Mouse (Mus musculus) cerebellum, postnatal 4 days (tissue): ENCODE results near the gene Pik3r5.

Experiments used
- DNase-seq, 2 experiments: peaks; one replicate each; pipeline ENCODE4 v3.0.0; 2022; ENCODE audit warnings: low spot score in 2 of 2, mixed read lengths in 1 of 2

The Pik3r5 gene

DNA sequence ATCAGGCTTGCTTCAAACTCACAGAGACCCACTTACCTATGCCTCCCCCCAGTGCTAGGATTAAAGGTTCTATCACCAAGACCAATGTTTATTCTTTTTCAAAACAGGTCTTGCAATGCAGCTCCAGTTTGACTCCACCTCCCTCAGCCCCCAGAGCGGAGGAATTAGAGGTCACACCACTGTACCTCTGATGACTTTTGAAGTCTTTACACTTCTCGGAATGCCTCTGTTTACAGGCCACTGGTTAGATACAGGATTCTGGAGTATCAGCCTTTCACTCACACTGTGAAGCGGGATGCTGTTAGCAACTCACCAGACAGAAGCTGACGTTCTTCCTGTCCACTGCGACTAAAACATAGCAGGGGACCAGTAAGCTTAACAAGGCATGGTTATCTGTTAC is 30.5 kb upstream of the Pik3r5 start:
- DNase-seq = no peak

DNA sequence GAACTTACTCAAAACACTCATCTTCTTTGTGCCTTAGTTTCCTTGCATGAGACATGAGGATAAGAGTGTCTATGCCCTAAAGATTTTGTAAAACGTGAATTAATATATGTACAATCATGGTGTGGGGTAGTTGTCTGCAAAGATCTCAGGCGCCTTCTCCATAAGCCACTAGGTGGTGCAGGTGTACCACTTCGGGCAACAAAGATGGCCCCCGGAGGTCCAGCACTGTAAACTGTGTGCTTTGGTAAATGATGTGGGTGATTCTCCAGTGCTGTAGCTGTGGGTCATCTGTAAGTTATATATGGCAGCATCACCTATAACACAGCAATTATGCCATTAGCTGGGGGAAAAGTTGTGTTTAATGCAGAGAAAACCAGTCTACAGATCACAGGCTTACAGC is 27.7 kb upstream of the Pik3r5 start:
- DNase-seq = no peak

DNA sequence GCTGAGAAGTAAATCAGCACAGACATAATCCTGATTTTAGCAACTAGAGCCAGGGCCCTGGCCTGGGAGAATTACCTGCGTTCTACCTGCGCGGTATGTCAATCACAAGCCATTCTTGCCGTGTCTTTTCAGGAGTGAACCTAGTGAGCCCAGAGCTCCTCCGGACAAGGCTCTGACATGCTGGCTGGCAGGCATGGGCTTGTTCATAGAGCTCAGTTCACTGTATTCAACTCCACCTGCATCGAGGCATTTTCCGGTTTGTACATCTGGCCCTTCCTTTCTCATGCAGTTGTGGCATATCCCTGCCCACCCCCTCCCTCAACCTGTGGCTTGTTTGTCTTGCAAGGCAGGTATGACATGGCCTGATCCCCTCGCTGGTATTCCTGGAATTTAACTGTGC is 26.3 kb upstream of the Pik3r5 start:
- no peak for DNase-seq

- no peak for DNase-seq
Measured at GRCm38 (mm10) chr11:68407266-68407926, 24.5 kb upstream of the Pik3r5 start.

DNA sequence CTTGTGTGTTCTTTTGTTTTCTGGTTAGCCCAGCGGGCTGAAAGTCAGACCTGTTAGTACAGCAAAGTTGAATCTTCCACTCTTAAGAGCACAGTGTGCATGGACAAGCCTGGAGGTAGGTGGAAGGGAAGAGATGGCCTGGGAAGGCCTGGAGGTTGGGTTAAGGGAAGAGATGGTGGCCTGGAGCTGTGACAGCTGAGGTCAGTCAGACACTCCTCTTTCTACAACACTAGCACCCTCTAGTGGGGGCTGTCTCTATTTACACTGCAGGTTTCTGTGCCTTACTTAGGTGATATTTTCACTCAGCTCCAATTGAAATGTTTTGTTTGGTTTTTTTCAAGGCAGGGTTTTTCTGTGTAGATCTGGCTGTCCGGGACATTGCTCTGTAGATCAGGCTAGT is 23.8 kb upstream of the Pik3r5 start:
- DNase-seq = peak; percentile 47 to 80

- no peak for DNase-seq
Measured at GRCm38 (mm10) chr11:68417001-68417400, 14.9 kb upstream of the Pik3r5 start.

DNA sequence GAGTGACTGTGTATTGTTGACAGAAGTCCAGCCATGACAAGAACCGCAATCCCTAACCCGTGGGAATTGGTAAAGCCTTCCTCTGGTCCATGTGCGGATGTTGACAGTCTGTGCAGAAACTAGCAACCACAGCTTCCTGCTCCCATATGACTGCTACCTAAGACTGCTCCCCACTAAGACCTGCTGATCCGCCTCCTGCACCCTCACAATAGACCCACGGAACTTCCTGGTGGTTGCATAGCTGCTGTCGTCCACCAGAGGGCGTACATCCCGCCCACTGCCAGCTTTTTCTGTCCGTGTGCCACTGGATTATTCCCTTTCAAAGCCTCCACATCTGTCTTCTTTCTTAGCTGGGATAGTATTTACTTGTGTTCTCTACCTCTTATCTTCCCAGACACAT is 14.1 kb upstream of the Pik3r5 start:
- DNase-seq = peak in 1 of 2 experiments; percentile 33

DNA sequence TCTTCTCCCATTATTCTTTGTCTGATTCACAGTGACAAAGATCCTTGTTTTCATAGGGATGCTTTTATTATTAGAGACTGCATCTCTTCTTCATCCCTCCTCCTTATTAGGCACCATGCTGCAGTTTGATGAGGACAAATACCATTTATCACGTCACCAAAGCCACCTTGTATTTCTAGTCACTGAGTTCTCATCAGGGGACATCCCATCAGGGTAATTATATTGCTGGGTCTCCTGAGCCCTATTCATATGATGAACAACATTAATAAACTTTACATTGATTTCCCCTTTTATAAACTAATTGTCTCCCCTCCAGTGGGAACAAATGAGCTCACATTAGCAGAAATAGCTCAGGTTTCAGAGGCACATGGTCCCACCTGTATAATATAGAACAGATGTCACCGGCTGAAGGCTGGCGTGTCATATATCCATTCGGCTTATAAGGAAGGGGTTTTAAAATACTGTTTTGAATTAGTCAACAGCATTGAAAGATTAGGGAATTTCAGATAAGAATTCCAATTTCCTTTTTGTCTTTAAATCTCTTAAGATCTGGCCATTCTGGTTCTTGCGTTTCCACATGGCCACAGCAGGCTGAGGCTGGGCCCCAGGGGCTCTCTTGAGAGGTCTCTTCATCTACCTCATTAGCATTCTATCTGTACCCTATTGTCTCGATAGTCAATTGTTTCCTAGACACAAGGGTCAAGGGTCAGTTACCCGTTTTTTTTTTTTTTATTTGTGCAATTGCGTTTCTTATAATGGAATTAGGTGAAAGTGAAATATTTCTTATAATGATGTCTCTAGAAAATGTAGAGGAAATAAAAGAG is 6.2 kb upstream of the Pik3r5 start:
- no peak for DNase-seq

- DNase-seq = no peak
Measured at GRCm38 (mm10) chr11:68427083-68427570, 4.8 kb upstream of the Pik3r5 start.

GRCm38 (mm10) chr11:68430662-68431061 is 1.3 kb upstream of the Pik3r5 start:
- DNase-seq = no peak

DNA sequence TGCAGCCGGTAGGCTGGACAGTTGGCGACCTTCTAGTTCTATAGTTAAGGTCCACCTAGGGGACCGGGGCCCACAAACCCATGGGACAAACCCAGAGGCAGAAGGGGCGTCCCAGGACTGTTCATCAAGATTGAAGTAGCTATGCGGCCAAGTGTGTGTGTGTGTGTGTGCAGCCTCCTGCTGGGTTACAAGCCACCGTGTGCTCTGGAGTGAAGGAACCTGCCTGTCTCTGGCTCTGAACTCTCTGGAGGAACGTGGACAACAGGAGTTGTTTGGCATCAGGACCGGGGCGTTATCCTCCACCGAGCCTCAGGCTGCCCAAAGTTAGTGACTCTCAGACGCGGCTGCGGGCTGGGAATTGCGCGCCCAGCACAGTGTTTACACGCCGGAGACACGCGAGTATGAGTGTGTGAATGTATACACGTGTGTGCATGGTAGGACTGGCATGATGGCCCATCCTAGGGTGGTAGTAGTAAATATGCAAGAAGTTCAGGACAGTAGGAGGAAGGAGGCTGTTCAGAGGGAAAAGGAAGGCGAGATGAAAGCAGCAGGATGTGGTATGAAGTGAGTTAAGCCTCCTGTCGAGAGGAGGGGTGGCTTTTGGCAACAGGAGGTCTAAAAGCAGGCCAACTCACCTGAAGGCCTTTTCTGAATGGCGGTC is 570 bp downstream of the Pik3r5 start:
- no peak for DNase-seq

GRCm38 (mm10) chr11:68433534-68433933 is 1.6 kb downstream of the Pik3r5 start:
- DNase-seq = no peak

GRCm38 (mm10) chr11:68434697-68435096 is 2.8 kb downstream of the Pik3r5 start:
- DNase-seq = no peak

DNA sequence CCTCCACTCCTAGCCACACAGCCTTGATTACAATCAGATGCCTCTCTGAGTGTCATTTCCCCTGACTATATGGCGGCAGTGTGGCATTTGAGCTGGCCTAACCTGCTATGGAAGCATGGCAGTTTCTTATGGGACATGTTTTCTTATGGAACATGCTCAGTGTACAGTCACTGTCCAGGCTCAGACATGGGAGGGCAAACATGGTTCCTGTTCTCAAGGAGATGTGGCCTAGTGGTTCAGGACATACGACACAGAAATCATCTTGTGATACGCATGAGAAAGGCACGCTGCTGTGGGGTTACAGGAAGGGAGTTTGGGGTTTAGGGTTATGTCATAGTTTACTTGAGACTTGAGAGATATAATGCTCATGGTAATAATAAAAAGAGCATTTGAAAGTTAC is 3.7 kb downstream of the Pik3r5 start:
- DNase-seq = no peak

DNA sequence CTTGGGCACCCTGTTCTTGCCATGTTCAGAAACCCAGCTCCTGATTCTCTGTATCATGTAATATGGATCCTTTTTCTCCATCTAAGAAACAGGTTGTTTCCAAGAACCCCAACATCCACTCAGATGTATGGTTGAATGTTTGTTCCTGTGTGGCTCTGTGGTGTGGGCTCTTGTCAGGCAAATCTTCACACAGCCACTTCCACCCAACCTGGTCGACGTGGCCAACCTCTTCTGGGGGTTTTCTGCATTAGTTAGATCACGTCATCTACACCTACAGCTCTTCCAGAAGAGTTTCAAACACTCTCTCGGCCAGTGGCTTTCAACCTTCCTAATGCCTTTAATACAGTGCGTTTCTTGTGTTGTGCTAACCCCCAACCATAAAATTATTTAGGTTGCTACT is 4.5 kb downstream of the Pik3r5 start:
- no peak for DNase-seq

- DNase-seq = no peak
Measured at GRCm38 (mm10) chr11:68440100-68440499, 8.2 kb downstream of the Pik3r5 start.

- DNase-seq = no peak
Measured at GRCm38 (mm10) chr11:68440965-68441364, 9.0 kb downstream of the Pik3r5 start.

GRCm38 (mm10) chr11:68442346-68442745 is 10.4 kb downstream of the Pik3r5 start:
- no peak for DNase-seq

GRCm38 (mm10) chr11:68442983-68443638 is 11.2 kb downstream of the Pik3r5 start:
- no peak for DNase-seq

- no peak for DNase-seq
Measured at GRCm38 (mm10) chr11:68445901-68446300, 14.0 kb downstream of the Pik3r5 start.

- DNase-seq = no peak
Measured at GRCm38 (mm10) chr11:68446547-68446946, 14.6 kb downstream of the Pik3r5 start.

GRCm38 (mm10) chr11:68447242-68447641 is 15.3 kb downstream of the Pik3r5 start:
- no peak for DNase-seq
